ENCODE assay signal across 8 mouse cellular contexts in genomic region chr16:11253898-11254722, GRCm38 (mm10). TPM values are rescaled to one million over a fixed set of nuclear protein-coding genes. Genes with fewer than 3 reads are reported as not detected.
DNase-seq lines count a peak whose midpoint lies in the region; ATAC-seq lines count a peak whose summit lies in the region.

Gspt1 (minus strand) TSS chr16:11254325.

- H3K4me2 ChIP-seq in hindbrain, embryonic 16.5 days (ENCODE audit: low read length) = peak within 1 kb of the TSS; percentile 92

- no peaks in the 10 kb centered on the region for H3K27me3 ChIP-seq in hindbrain, embryonic 16.5 days (replicated peaks; ENCODE audit: control insufficient read depth, insufficient read depth, low read length)

- 0% methylated on average over 70 of the region's 76 CpGs for WGBS in hindbrain, embryonic 16.5 days
- WGBS in macrophage (ENCODE audit: missing documents) = under 1% methylated on average over 74 of the region's 76 CpGs

- H3K79me2 ChIP-seq in macrophage (ENCODE audit: inconsistent target) = peaks cover 41% of the 10 kb centered on the region

- peak; percentile 99 for ATAC-seq in hindbrain, embryonic 16.5 days

- H3K4me1 ChIP-seq in hindbrain, embryonic 16.5 days (ENCODE audit: control insufficient read depth, insufficient read depth, low read depth, low read length) = peaks cover 15% of the 10 kb centered on the region

- no peaks in the 10 kb centered on the region for H3K36me3 ChIP-seq in hindbrain, embryonic 16.5 days (ENCODE audit: control insufficient read depth, insufficient read depth, low read length)
- no peaks in the 10 kb centered on the region for H3K36me3 ChIP-seq in macrophage (ENCODE audit: inconsistent target)

- no peaks in the 10 kb centered on the region for H3K9me3 ChIP-seq in hindbrain, embryonic 16.5 days (ENCODE audit: control insufficient read depth, low read length)

- peak within 1 kb of the TSS; percentile 99 for H3K4me3 ChIP-seq in hindbrain, embryonic 16.5 days (ENCODE audit: low read length)
- peak within 1 kb of the TSS; percentile 68 for H3K4me3 ChIP-seq in macrophage (ENCODE audit: inconsistent target)

- peak within 1 kb of the TSS; percentile 95 for H3K27ac ChIP-seq in hindbrain, embryonic 16.5 days (ENCODE audit: low read depth, low read length)
- peak within 1 kb of the TSS; percentile 74 for H3K27ac ChIP-seq in macrophage

- H3K9ac ChIP-seq in hindbrain, embryonic 16.5 days (ENCODE audit: low read depth, low read length) = peak within 1 kb of the TSS; percentile 95

- peak; percentile 97 for DNase-seq in WW6 (ENCODE audit: low read depth, low spot score)
- DNase-seq in cerebellum, postnatal 4 days (ENCODE audit: low spot score in 2 of 2) = peak; percentile 93 to 98
- peak; percentile 99 for DNase-seq in gastrocnemius, adult 18-20 months (ENCODE audit: low spot score)
- peak; percentile 99 to 100 for DNase-seq in left cerebral cortex, adult 18-20 months (ENCODE audit: low spot score in 2 of 2)
- peak; percentile 100 for DNase-seq in right cerebral cortex, adult 18-20 months
- DNase-seq in urinary bladder, postnatal 10 days (ENCODE audit: low spot score) = peak; percentile 94

RNA-seq across cellular contexts. Expression of gene Gspt1, which starts in this region (rescaled TPM):
- total RNA-seq in gastrocnemius, adult 18-20 months (2021) = 10 to 100 TPM; 60.7 to 60.8 TPM
- polyA plus RNA-seq in hindbrain, embryonic 16.5 days (2015; fragmentation: Nextera tagmentation; extraction: Ambion mirVana) = 40.0 and 43.7 TPM in 2 replicates
- total RNA-seq in left cerebral cortex, adult 18-20 months (2021) = 10 to 100 TPM; 82.7 to 85.1 TPM
- total RNA-seq in macrophage (2018; cell fraction: chromatin; rRNA removed) = 100 to 1,000 TPM in 9 of 26 experiments, 10 to 100 TPM in 17; 39.4 to 194 (median 74.8) TPM
- total RNA-seq in macrophage (2018; cell fraction: cytosol; rRNA removed) = 100 to 1,000 TPM in 1 of 26 experiments, 10 to 100 TPM in 25; 59.4 to 110 (median 68.3) TPM
- total RNA-seq in macrophage (2018; cell fraction: nucleus; rRNA removed) = 100 to 1,000 TPM in 4 of 26 experiments, 10 to 100 TPM in 22; 43.3 to 123 (median 71.8) TPM
- 60.3 to 139 TPM (median 132 TPM) in 3 replicates for polyA plus RNA-seq in macrophage (2018)

Comparison
In these comparisons a context has a peak if more than half of its experiments do, and no peak if none do; other contexts are left out.
1. Peak in every context shown above with its lines: DNase-seq, ATAC-seq, H3K4me3 ChIP-seq and H3K27ac ChIP-seq.